Mouse (Mus musculus) T-helper 1 cell (primary cell): ENCODE data around the gene Ist1.

Experiments used
- in situ Hi-C: fragments of 300-600 bp; cut with MboI, MseI; formaldehyde crosslinking; loops from one replicate; pipeline ENCODE4 v1.15.1; 2025; ENCODE audit warnings: high pct_unique_total_duplicates

Gene Ist1

GRCm38 (mm10) chr8:109682120-109682519 lies 10.9 kb downstream of the Ist1 start:
- in situ Hi-C loops: no loop called here

- in situ Hi-C loops: no loop called here
Observed at GRCm38 (mm10) chr8:109681535-109681934, 11.5 kb downstream of the Ist1 start.

DNA sequence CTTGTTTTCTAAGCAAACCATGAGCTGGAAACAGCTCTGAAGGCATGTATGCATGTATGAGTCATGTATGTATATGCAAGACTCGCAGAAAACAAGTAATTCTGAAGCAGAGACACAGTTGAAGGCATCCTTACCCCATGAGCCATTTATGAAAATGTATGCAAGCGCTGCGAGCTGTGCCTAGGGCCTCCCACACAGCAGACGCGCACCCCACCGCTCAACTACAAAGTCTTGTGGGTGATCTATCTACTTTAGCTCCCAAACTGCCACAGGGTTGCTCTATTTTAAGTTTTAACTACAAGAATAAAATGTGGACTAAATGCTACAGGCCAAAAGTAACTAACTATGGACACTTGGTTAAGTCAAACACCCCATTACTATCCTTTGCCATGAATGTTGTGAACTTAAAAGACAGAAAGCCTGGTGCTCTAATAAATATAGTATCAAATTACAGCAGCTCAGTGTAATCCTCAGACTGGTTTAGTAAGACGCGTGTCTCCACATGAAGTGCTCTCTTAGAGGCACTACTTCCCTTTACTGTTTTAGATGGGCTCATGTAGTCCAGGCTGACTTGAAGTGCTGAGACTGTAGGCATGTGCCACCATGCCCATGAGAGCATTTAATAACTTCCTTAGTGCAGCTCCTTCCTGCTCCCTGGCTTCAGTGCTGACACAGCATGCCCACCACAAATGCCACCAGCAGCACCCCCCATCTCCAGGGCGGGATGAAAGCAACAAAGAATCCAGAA lies 17.0 kb downstream of the Ist1 start:
- in situ Hi-C loops: no loop called here

DNA sequence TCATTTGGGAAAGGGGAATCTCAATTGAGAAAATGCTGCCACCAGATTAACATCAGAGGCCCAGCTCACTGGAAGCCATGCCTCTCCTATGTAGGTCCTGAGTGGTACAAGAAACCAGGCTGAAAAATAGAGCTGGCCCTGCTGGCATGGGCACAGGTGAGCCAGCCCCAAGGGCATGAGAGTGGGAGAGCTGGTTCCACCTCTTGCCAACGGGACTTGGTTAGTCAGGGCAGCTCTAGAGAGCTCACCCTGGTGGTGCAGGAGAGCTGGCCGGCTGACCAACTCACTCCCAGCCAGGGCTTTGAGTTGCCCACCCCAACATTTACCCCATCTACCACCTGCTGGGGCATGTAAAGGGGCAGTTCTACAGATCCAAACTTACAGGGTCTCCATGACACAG lies 19.5 kb downstream of the Ist1 start:
- in situ Hi-C loops: no loop called here

DNA sequence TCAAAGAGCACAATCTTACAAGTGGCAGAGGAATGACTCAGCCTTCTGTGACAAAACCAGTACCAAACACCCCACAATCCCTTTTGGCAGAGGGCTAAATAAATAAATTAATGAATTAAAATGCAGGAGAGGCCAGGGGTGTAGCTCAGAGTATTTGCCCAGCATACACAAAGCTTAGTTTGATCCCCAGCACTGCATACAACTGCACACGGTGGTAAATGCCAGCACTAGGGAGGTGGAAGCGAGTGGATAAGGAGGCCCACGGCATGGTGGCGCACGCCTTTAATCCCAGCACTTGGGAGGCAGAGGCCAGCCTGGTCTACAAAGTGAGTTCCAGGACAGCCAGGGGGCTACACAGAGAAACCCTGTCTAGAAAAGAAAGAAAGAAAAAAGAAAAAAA lies 20.4 kb downstream of the Ist1 start:
- in situ Hi-C loops: no loop called here

DNA sequence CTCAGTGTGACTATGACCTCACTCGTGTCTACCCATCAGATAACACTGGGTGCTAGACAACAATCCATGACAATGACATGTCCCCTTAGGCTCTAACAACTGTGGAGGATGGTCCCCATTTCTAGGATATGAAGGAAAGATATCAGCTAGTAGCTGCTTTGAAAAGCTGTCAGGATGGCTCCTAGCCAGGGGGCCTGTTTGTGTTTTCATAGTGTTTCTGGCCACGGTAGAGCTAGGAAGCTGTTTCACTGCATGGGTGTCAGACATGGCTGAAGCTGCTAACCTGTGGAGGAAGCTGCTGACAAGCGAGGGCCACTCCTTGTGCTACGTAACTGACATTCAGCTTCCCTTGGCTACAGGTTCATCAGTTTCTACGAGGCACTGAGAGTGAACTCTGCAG lies 26.4 kb downstream of the Ist1 start:
- in situ Hi-C loops: no loop called here

DNA sequence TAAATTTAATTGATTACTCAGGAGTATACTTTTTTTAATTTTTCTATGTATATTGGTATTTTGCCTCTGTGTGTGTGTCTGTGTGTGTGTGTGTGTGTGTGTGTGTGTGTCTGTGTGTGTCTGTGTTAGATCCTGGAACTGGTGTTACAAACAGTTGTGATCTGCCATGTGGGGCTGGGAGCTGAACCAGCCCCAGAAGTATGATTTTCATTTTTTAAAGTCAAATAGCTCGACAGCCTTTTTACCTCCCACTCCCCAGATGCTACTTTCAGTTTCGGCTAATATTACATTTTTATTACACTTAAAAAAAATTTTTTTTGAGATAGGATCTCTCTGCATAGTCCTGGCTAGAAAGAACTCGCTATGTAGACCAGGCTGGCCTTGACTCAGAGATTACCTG lies 30.7 kb downstream of the Ist1 start:
- in situ Hi-C loops: no loop called here

DNA sequence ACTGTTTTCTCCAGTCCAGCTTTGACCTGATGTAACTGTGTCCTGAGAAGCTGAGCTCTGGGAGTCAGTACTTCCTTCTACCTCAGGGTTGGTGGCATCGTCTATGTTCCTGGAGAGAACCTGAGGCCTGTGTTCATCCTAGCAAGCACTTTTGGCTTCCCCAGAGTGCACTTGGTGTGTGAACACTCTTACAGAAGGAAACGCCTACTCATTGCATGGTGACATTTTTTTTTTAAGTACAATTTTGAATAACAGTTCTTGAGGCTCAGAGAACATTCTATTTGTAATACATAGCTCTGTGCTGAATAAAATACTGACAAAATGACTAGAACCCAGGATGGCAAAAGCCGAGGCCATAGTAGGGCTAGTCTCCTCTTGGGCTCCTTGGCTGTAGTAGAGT lies 36.2 kb downstream of the Ist1 start:
- in situ Hi-C loops: no loop called here

GRCm38 (mm10) chr8:109650801-109651200 lies 42.3 kb downstream of the Ist1 start:
- in situ Hi-C loops: no loop called here

- in situ Hi-C loops: no loop called here
Observed at GRCm38 (mm10) chr8:109648469-109648868, 44.6 kb downstream of the Ist1 start.

DNA sequence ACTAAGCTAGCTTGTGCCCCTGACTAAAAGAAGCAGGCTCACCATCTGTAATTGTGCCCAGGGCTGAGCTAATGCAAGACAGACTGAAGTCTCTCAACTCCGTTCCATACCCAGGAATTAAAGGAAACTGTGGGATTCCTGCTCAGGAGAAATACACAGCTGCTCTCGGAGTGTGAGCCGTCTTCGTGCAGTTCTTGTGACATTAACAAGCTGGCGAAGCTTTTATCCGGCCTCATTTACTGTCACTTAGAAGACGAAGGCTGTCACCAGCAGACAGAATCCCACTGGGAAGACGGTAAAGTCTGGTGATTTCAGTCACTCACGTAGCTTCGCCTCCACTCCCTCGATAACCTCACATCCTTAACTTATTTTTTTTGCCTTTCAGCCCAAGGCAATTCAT lies 45.7 kb downstream of the Ist1 start:
- in situ Hi-C loops: no loop called here

- in situ Hi-C loops: no loop called here
Observed at GRCm38 (mm10) chr8:109641236-109641635, 51.8 kb downstream of the Ist1 start.

GRCm38 (mm10) chr8:109640410-109640809 lies 52.6 kb downstream of the Ist1 start:
- in situ Hi-C loops: no loop called here

DNA sequence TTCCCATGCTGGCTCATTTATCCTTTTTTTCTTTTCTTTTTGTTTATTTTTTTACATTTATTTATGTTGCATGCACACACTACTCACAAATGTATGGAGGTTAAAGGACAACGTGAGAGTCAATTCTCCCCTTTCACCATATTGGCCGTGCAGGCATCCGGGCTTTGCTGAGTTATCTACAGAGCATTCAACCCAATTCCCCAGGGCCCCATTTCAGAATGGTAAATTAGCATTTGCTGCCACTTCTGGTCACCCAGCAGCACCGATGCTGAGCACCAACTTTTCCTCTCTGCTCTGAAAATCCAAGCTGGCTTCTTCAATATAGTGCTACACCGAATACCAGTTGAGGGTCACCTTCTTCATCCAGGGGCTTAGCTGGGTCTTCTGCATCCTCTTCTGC lies 54.2 kb downstream of the Ist1 start:
- in situ Hi-C loops: no loop called here

DNA sequence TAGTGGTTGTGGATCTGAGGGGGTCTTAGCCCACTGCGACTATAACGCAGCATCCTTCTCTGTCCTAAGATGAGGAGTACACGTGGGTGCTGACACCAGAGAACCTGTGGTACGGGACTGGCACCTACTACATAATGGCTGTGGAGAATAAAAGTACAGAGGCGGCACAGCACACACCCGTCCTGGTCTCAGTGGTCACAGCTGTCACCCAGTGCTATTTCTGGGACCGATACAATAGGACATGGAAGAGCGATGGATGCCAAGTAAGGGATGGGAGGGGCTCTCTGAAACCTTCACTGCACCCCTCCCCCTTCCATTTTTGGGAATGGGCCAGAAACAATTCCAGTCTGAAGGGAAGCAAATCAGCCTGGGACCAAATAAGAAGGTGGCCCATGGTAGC lies 57.9 kb downstream of the Ist1 start:
- in situ Hi-C loops: no loop called here

GRCm38 (mm10) chr8:109632498-109632897 lies 60.6 kb downstream of the Ist1 start:
- in situ Hi-C loops: no loop called here

- in situ Hi-C loops: no loop called here
Observed at GRCm38 (mm10) chr8:109628638-109629037, 64.4 kb downstream of the Ist1 start.
